Comparison of ENCODE assay signal across 35 mouse cellular contexts in the genomic region with DNA sequence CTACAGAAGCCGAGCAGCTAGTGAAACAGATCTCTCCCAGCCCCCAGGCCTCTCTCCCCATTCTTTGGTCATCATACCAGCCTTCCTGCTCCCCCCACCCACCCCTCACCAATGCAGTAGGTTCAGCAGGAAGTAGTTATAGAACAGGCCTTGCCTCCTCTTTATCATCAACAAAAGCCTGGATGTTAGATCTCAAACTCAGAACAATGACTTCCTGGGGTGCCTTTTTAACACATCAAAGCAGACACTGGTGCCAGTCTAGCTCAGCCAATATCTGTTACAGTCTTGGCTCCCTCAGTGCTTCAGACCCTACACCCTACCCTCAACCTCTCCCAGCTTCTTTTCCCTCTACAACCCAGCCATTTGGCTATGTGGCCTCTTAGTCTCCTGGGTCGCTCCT. TPM values are rescaled to one million over a fixed set of nuclear protein-coding genes. Genes with fewer than 3 reads are reported as not detected.
DNase-seq lines count a peak whose midpoint lies in the region; ATAC-seq and TF ChIP-seq lines count a peak whose summit lies in the region.
"Had no signal": no experiment of that assay in that cellular context is flagged by ENCODE, and none has a peak within 500 bp of the region (broad histone marks: within the 10 kb centered on the region; RNA-seq: fewer than 3 reads in every experiment).

No protein-coding gene starts in this region.

- DNase-seq in spleen, adult 2 months (ENCODE audit: low read depth in 1 of 2, low spot score in 2 of 2): no peak
- no peak for DNase-seq in spleen, postnatal 14 days (ENCODE audit: low spot score in 2 of 2)
- peak; percentile 82 for DNase-seq in ES-E14 (ENCODE audit: low read depth, low spot score)
- peak; percentile 70 for DNase-seq in WW6 (ENCODE audit: low read depth, low spot score)
- DNase-seq in lung, postnatal 0 days (ENCODE audit: low spot score): no peak
- no peak for DNase-seq in cerebellum, adult 9-11 months
- DNase-seq: adrenal gland, adult 8-10 months; adrenal gland, postnatal 25 days; B cell, adult 2 months; cerebellum, adult 11-12 months; cerebellum, adult 8-10 months; cerebellum, postnatal 14 days; forebrain, postnatal 0 days; gastrocnemius, adult 2 months; gastrocnemius, postnatal 14 days; heart, adult 18-20 months; heart, postnatal 14 days; heart, postnatal 4 days; kidney, adult 11 months had no signal

- no peaks in the 10 kb centered on the region for H3K36me3 ChIP-seq in spleen, adult 2 months (ENCODE audit: control insufficient read depth, insufficient read depth, low read length)
- no peaks in the 10 kb centered on the region for H3K36me3 ChIP-seq in ES-E14 (ENCODE audit: control insufficient read depth, insufficient read depth, low read length, poor library complexity, severe bottlenecking)
- no peaks in the 10 kb centered on the region for H3K36me3 ChIP-seq in lung, postnatal 0 days (ENCODE audit: insufficient read depth, low read length)
- H3K36me3 ChIP-seq: embryonic facial prominence, embryonic 12.5 days; embryonic facial prominence, embryonic 15.5 days; heart, embryonic 13.5 days had no signal

- H3K9ac ChIP-seq in ES-E14 (ENCODE audit: insufficient read depth, low read depth, low read length, poor library complexity, severe bottlenecking): no peak overlapping the region; the same call in 1 of the 2 replicates
- no peak overlapping the region for H3K9ac ChIP-seq in lung, postnatal 0 days (replicated peaks; ENCODE audit: low read depth)
- H3K9ac ChIP-seq: embryonic facial prominence, embryonic 12.5 days; embryonic facial prominence, embryonic 15.5 days; forebrain, postnatal 0 days; heart, embryonic 13.5 days; hindbrain, embryonic 14.5 days had no signal

- no peaks in the 10 kb centered on the region for H3K9me3 ChIP-seq in ES-E14 (ENCODE audit: control insufficient read depth, insufficient read depth, low read depth, low read length)
- H3K9me3 ChIP-seq in lung, postnatal 0 days (ENCODE audit: low read length): no peaks in the 10 kb centered on the region
- H3K9me3 ChIP-seq: embryonic facial prominence, embryonic 12.5 days; embryonic facial prominence, embryonic 15.5 days; heart, embryonic 13.5 days had no signal

- 64% methylated on average over 2 of the region's 2 CpGs for WGBS in spleen, adult 2 months
- WGBS in lung, postnatal 0 days: 32% methylated on average over 2 of the region's 2 CpGs

- peak overlapping the region; percentile 51; the same call in 1 of the 2 replicates for H3K27ac ChIP-seq in spleen, adult 2 months (ENCODE audit: insufficient read depth, low read length)
- peak overlapping the region; percentile 16; the same call in 1 of the 2 replicates for H3K27ac ChIP-seq in ES-E14 (ENCODE audit: insufficient read depth, low read depth, low read length, poor library complexity, severe bottlenecking)
- no peak overlapping the region for H3K27ac ChIP-seq in lung, postnatal 0 days (ENCODE audit: low read length)
- H3K27ac ChIP-seq: embryonic facial prominence, embryonic 12.5 days; embryonic facial prominence, embryonic 15.5 days; gastrocnemius, adult 2 months; heart, embryonic 13.5 days; hindbrain, embryonic 14.5 days; hindbrain, postnatal 0 days had no signal

- no peak overlapping the region for H3K4me3 ChIP-seq in spleen, adult 2 months (ENCODE audit: extremely low read depth, insufficient read depth, insufficient read length)
- H3K4me3 ChIP-seq in ES-E14 (ENCODE audit: insufficient read depth in 1 of 2, low read depth in 1 of 2, low read length in 2 of 2, poor library complexity in 1 of 2, severe bottlenecking in 1 of 2): no peak overlapping the region
- H3K4me3 ChIP-seq in lung, postnatal 0 days (ENCODE audit: low read depth, low read length): no peak overlapping the region
- H3K4me3 ChIP-seq: embryonic facial prominence, embryonic 12.5 days; embryonic facial prominence, embryonic 15.5 days; gastrocnemius, adult 2 months; heart, embryonic 13.5 days had no signal

- ATAC-seq in lung, postnatal 0 days: no peak
- no peak for ATAC-seq in inflammation-experienced regulatory T-cells, adult 6 months
- ATAC-seq: activated CD4-positive, CD25-positive, alpha-beta regulatory T cell, adult 4 months; CD4-positive, CD25-positive, alpha-beta regulatory T cell, adult 4 months; forebrain, embryonic 14.5 days; forebrain, postnatal 0 days; hindbrain, postnatal 0 days had no signal

- in situ Hi-C loops in ES-E14 (cut with MboI; ENCODE audit: low sequenced_read_pairs in 2 of 2, unreplicated experiment in 2 of 2): no loop called here

- H3K27me3 ChIP-seq in spleen, adult 2 months (ENCODE audit: control insufficient read depth, insufficient read depth, low read length): no peaks in the 10 kb centered on the region; the same call in 1 of the 2 replicates
- no peaks in the 10 kb centered on the region for H3K27me3 ChIP-seq in lung, postnatal 0 days (replicated peaks; ENCODE audit: insufficient read depth, low read length)
- H3K27me3 ChIP-seq: embryonic facial prominence, embryonic 15.5 days; heart, embryonic 13.5 days had no signal

- no peaks in the 10 kb centered on the region for H3K4me1 ChIP-seq in spleen, adult 2 months (ENCODE audit: control insufficient read depth, insufficient read depth, insufficient read length)
- H3K4me1 ChIP-seq in ES-E14 (ENCODE audit: control insufficient read depth in 2 of 2, insufficient read depth in 2 of 2, low read length in 2 of 2, poor library complexity in 1 of 2): peaks cover 2 to 22% of the 10 kb centered on the region in 2 experiments; a peak in 3 of 4 replicates
- H3K4me1 ChIP-seq in lung, postnatal 0 days (ENCODE audit: insufficient read depth, low read depth, low read length): no peaks in the 10 kb centered on the region
- H3K4me1 ChIP-seq: embryonic facial prominence, embryonic 12.5 days; embryonic facial prominence, embryonic 15.5 days; heart, embryonic 13.5 days had no signal

- no peak for TF ChIP-seq EP300 in lung, postnatal 0 days (IDR thresholded peaks at IDR 0.05)

- no peak for TF ChIP-seq POLR2A in spleen, adult 2 months (IDR thresholded peaks at IDR 0.05; ENCODE audit: low read depth, low read length)

- H3K4me2 ChIP-seq in lung, postnatal 0 days (replicated peaks; ENCODE audit: low read depth, low read length): no peak overlapping the region
- H3K4me2 ChIP-seq: embryonic facial prominence, embryonic 12.5 days; embryonic facial prominence, embryonic 15.5 days; heart, embryonic 13.5 days; hindbrain, embryonic 14.5 days had no signal

- no peak for TF ChIP-seq CTCF in spleen, adult 2 months (IDR thresholded peaks at IDR 0.05; ENCODE audit: extremely low read depth, insufficient read depth, insufficient read length, insufficient replicate concordance)
- TF ChIP-seq CTCF in lung, postnatal 0 days (IDR thresholded peaks at IDR 0.05): no peak

TF ChIP-seq in ES-E14, 5 proteins besides CTCF, POLR2A, EP300 and RAD21:
- TF ChIP-seq ZC3H11A (IDR thresholded peaks at IDR 0.05; ENCODE audit: borderline replicate concordance, low read depth, low read length) (no peak), HCFC1 (IDR thresholded peaks at IDR 0.05; ENCODE audit: borderline replicate concordance, insufficient read depth, low read length) (no peak), ZNF384 (IDR thresholded peaks at IDR 0.05; ENCODE audit: low read depth, low read length) (no peak), MAFK (IDR thresholded peaks at IDR 0.05; ENCODE audit: insufficient read depth, low read depth, low read length) (no peak), CHD2 (IDR thresholded peaks at IDR 0.05; ENCODE audit: low read depth, low read length) (no peak)

RNA-seq across cellular contexts. Expression of a gene that starts 32.0 kb away (rescaled TPM):
- 0.41 and 0.49 TPM in 2 replicates for polyA plus RNA-seq in spleen, adult 2 months (2012; rRNA removed)
- 0.89 and 1.6 TPM in 2 replicates for total RNA-seq in ES-E14 (2012; rRNA removed)
- polyA plus RNA-seq in lung, postnatal 0 days (2015; fragmentation: Nextera tagmentation; extraction: Ambion mirVana): 0.73 and 0.82 TPM in 2 replicates
- polyA plus RNA-seq in inflammation-experienced regulatory T-cells, adult 6 months (2017; shearing (Covaris generic)): not detected
- total RNA-seq: common myeloid progenitor, adult 5-6 weeks; gastrocnemius, adult 2 months; gastrocnemius, postnatal 14 days; gastrocnemius, postnatal 4 days; heart, adult 18-20 months; heart, postnatal 14 days; hindbrain, postnatal 0 days; MEL had no signal
- polyA plus RNA-seq: activated CD4-positive, CD25-positive, alpha-beta regulatory T cell, adult 4 months; CD4-positive, CD25-positive, alpha-beta regulatory T cell, adult 4 months; forebrain, embryonic 11.5 days; forebrain, embryonic 14.5 days; forebrain, postnatal 0 days; frontal cortex, adult 2 months; heart, embryonic 13.5 days; hindbrain, embryonic 11.5 days; intestine, embryonic 14.5 days had no signal

RNA-seq across cellular contexts. Expression of a gene that starts 48.9 kb away (rescaled TPM):
- polyA plus RNA-seq in spleen, adult 2 months (2012; rRNA removed): 6.9 and 8.8 TPM in 2 replicates
- total RNA-seq in ES-E14 (2012; rRNA removed): 0.22 TPM in 1 of 2 replicates, not detected in the other
- polyA plus RNA-seq in lung, postnatal 0 days (2015; fragmentation: Nextera tagmentation; extraction: Ambion mirVana): 3.5 and 4.1 TPM in 2 replicates
- not detected for polyA plus RNA-seq in inflammation-experienced regulatory T-cells, adult 6 months (2017; shearing (Covaris generic))
- total RNA-seq: adrenal gland, postnatal 25 days; gastrocnemius, adult 2 months; gastrocnemius, postnatal 14 days; MEL had no signal
- polyA plus RNA-seq: CD4-positive, CD25-positive, alpha-beta regulatory T cell, adult 4 months; forebrain, embryonic 11.5 days; hindbrain, embryonic 11.5 days had no signal

RNA-seq across cellular contexts. Expression of a gene that starts 53.0 kb away (rescaled TPM):
- 1.9 and 2.9 TPM in 2 replicates for polyA plus RNA-seq in spleen, adult 2 months (2012; rRNA removed)
- total RNA-seq in ES-E14 (2012; rRNA removed): 4.6 and 6.7 TPM in 2 replicates
- 13.3 and 13.8 TPM in 2 replicates for polyA plus RNA-seq in lung, postnatal 0 days (2015; fragmentation: Nextera tagmentation; extraction: Ambion mirVana)
- polyA plus RNA-seq in inflammation-experienced regulatory T-cells, adult 6 months (2017; shearing (Covaris generic)): 10 to 100 TPM; 14.1 to 61.2 (median 46.0) TPM
- total RNA-seq: adrenal gland, adult 8-10 months; gastrocnemius, adult 2 months; heart, adult 18-20 months; heart, postnatal 14 days had no signal

Comparison
In these comparisons a context has a peak if more than half of its experiments do, and no peak if none do; other contexts are left out.
1. DNase-seq: peak in ES-E14 (single experiment) and WW6 (single experiment); none in spleen, adult 2 months (0 of 2), spleen, postnatal 14 days (0 of 2), lung, postnatal 0 days (single experiment) and cerebellum, adult 9-11 months (single experiment).